Mouse (Mus musculus) layer of hippocampus, adult 18-20 months (tissue): ENCODE data around the gene Lpar6. TPM values are rescaled to one million over a fixed set of nuclear protein-coding genes. Genes with fewer than 3 reads are reported as not detected.

ENCODE experiments used
- DNase-seq, 2 experiments: peaks; one replicate each; pipeline ENCODE4 v3.0.0; 2022; ENCODE audit warnings: low spot score in 2 of 2
- long read RNA-seq: library from polyadenylated mRNA; stranded (forward); transcript quantifications from one replicate; pipeline ENCODE4 v2.0.0, GENCODE M21; 2021
- total RNA-seq, 2 experiments: library from RNA; stranded (reverse); gene quantifications; 2 replicates each; pipeline ENCODE4 v1.2.3; 2021

Lpar6 gene
- 1 to 10 TPM; 1.2 to 1.6 TPM for total RNA-seq
- long read RNA-seq, full-length matches to known transcripts, result 5 of 5 reads
- long read RNA-seq, partial matches to known transcripts, result 0 of 5 reads
- long read RNA-seq, other reads (novel, unspliced or antisense), result 0 of 5 reads

DNA sequence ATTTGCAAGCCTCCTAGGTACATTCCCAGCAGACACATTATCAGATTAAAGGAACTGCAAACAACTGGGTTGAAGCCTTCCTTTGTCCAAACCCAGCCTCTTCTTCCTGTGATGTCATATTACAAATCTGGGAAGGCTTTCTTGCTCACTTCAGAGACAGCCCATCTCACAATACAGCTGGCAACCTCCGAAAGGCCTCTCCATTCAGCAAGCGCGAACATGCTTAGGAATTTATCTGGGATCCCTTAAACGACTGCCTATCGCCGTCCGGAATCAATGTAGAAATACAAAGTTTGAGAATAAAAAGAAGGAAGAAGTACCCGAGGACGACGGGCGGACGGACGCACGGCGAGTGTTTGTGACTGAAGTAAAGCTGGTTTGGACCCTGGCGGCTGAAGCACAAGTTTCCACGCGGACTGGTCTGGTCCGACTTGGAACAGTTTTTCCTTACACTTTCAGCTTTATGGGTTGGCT is at the start of gene Lpar6:
Gene Lpar6, plus strand, starts transcription at position 48 of the 474 bp plus-strand sequence.
- peak in 1 of 2 experiments; percentile 34 for DNase-seq

- peak in 1 of 2 experiments; percentile 70 for DNase-seq
Measured at GRCm38 (mm10) chr14:73199058-73199457, 38.6 kb upstream of the Lpar6 start.

DNA sequence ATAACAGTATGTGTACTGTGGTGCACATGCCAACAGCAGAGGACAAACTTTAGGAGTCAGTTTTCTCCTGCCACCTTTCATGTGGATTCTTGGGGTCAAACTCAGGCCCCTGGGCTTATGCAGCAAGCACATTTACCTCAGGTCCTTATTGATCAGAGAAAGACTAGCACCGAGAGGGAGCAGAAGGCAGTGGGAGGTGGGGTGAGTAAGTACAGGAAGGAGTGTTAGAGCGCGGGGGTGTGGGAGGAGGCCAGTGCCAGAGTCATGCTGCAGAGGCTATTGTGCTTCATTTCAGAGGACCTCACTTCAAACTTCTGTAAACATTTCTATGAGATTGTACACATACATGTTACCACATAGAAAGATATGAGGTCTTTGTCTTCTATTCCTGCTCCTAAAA is 36.2 kb upstream of the Lpar6 start:
- peak in 1 of 2 experiments; percentile 54 for DNase-seq

- no peak for DNase-seq
Measured at GRCm38 (mm10) chr14:73204016-73204415, 33.7 kb upstream of the Lpar6 start.

DNA sequence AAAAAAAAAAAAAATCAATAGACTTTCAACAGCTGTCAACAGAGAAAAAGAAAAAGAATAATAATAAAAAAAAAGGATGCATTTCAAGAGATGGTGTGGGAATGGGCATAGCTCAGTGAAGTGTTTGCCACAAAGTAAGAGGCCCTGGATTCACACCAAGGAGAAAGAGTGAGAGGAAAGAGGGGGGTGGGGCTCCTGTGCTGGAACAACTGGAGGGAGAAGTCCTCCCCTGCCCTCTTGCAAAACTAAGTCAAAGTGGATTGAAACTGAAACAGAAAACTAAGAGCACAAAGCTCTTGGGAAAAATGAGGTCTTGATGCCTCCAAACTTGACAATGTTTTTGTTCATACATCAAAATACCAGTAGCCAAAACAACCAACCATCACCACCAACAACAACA is 28.4 kb upstream of the Lpar6 start:
- no peak for DNase-seq

DNA sequence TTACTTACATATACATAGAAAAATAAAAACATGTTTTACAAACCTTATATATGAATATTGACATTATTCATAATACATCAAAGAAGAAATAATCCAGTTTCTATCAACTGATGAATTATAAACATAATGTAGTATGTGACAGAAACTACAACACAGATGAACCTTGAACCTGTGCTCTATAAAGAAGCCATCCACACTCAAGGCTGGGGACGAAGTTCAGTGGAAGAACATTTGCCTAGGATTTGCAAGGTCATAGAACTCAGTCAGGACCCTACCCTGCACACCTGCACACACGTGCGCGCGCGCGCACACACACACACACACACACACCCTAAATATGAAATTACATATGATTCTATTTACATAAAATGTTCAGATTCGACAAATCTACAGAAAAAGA is 27.5 kb upstream of the Lpar6 start:
- DNase-seq, result no peak

GRCm38 (mm10) chr14:73211477-73211876 is 26.2 kb upstream of the Lpar6 start:
- DNase-seq, result no peak

- peak in 1 of 2 experiments; percentile 45 for DNase-seq
Measured at GRCm38 (mm10) chr14:73217062-73217461, 20.6 kb upstream of the Lpar6 start.

DNA sequence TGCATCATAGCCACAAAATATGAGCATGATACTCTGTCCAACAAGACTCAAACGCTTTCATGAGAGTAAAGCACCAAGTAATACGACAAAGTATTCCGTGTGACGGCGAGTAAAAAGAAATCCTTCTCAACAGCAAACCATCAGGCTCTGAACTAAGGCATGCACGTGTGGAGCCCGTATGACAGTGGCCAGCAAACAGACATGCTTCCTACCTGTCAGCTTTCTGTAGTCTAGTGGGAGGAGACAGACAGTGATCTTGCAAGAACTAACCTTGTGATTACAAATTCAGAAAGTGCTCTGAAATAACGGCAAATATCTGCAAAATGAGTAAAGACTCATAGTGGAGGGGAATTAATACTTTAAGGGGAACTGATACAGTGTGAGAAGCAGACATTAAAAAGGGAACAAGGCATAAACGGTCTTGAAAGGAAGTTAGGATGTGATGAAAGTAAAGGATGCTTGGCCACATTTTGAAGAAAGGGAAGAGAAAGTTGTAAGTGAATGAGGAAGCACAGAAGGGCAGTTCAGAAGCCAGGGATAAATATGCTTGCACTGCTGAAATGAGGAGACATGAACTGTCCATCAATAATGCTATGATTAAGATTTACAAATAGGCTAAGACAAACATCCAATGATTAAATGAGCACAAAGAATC is 15.3 kb upstream of the Lpar6 start:
- no peak for DNase-seq

- no peak for DNase-seq
Measured at GRCm38 (mm10) chr14:73226346-73226745, 11.3 kb upstream of the Lpar6 start.

DNA sequence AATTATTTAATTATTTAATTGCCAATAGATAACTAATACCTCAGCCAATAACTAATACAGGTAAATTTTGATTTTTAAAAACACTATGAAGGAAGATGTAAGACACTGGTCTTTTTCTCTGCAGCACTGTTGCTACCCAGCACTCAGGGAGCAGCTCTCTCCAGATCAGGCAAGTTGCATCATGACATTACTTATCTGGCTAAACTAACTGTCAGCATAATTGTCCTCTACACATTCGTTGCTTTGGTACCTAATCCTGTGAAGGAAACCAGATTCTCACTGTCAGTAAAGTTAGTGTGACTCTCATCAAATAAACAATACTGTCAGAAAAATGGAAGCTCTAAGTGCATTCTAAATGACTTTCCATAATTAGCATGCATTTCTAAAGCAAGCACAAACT is 10.8 kb upstream of the Lpar6 start:
- no peak for DNase-seq

- no peak for DNase-seq
Measured at GRCm38 (mm10) chr14:73231286-73231982, 6.3 kb upstream of the Lpar6 start.

GRCm38 (mm10) chr14:73234468-73235031 is 3.1 kb upstream of the Lpar6 start:
- DNase-seq, result no peak

GRCm38 (mm10) chr14:73238498-73239250 is 979 bp downstream of the Lpar6 start:
- DNase-seq, result peak in 1 of 2 experiments; percentile 42

DNA sequence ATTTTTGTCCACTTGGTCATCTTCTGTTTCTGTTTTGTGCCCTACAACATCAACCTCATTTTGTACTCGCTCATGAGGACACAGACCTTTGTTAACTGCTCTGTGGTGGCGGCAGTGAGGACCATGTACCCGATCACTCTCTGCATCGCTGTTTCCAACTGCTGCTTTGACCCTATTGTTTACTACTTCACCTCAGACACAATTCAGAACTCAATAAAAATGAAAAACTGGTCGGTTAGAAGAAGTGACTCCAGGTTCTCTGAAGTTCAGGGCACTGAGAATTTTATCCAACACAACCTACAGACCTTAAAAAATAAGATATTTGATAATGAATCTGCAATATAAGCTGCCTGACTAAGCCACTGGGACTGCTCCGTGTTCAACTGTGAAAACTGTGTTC is 1.6 kb downstream of the Lpar6 start:
- no peak for DNase-seq

DNA sequence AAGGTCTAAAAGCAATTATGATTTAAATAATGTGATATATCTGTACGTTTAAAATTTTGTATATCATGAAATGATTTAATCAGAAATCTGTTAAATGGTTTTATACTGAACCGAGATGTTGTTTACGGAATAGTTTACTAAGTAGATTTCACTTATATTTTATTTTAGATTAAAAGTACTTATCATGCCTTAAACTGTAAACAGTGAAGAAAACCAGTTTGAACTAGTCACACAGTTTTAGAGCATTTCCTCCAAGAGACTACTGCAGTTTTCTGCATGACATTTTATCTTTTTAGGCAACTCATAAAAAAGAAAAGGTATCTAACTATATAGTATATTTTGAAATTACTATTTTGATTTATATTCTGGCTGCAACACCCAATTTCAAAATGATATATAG is 2.2 kb downstream of the Lpar6 start:
- DNase-seq, result no peak

DNA sequence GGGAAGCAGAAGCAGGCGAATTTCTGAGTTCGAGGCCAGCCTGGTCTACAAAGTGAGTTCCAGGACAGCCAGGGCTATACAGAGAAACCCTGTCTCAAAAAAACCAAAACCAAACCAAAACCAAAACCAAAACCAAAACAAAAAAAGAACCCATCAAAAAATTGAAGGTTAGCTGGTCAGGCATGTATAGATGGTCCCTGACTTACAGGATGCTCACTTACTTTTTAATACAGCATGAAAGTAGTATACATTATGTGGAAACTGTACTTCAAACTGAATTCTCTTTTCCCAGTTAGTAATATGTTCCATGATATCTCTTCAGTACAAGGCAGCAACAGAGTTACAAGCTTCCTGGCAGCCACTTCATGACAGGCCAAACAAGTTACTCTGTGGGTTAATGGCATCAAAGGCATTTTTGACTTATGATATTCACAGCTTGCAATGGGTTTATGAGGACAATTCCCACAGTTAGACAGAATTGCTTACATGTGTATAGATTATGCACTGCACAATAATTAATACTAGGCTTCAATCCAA is 6.4 kb downstream of the Lpar6 start:
- no peak for DNase-seq

- no peak for DNase-seq
Measured at GRCm38 (mm10) chr14:73250056-73250455, 12.4 kb downstream of the Lpar6 start.

DNA sequence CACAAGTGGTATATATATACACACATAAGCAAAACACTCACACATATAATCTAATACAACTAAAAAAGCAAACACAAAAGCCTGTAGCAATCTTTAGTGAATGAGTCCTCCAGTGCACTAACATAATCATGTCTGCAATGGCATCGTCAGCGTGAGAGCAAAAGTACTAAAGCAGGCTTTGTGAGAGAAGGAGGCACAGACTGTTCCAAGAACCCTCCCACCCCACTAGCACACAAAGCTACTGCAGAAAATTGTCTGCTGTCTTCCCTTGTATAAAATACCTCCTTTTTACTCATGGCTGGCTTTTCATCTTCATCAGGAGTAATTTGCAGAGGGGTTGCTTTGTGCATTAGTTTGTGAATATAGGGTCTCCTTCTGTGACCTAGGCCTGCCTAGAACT is 14.6 kb downstream of the Lpar6 start:
- peak in 1 of 2 experiments; percentile 58 for DNase-seq

GRCm38 (mm10) chr14:73253453-73254251 is 16.0 kb downstream of the Lpar6 start:
- no peak for DNase-seq
